Mouse (Mus musculus): ENCODE data around the gene Fbxo42. TPM values are rescaled to one million over a fixed set of nuclear protein-coding genes. Genes with fewer than 3 reads are reported as not detected.

The Fbxo42 gene
- polyA plus RNA-seq, 1 experiment from 2014 or later = 31.7 TPM

Other genes starting within 250 kb of the Fbxo42 start
- gene Padi2, start 241.6 kb upstream of the Fbxo42 start, polyA plus RNA-seq (2014; fragmentation: Nextera tagmentation; extraction: Ambion mirVana) = 0.95 and 2.3 TPM in 2 replicates
- 469 and 520 TPM in 2 replicates for gene Sdhb, start 186.7 kb upstream of the Fbxo42 start, polyA plus RNA-seq (2014; fragmentation: Nextera tagmentation; extraction: Ambion mirVana)
- gene Atp13a2, start 161.0 kb upstream of the Fbxo42 start, polyA plus RNA-seq (2014; fragmentation: Nextera tagmentation; extraction: Ambion mirVana) = 155 and 160 TPM in 2 replicates
- 109 and 229 TPM in 2 replicates for gene Mfap2, start 137.5 kb upstream of the Fbxo42 start, polyA plus RNA-seq (2014; fragmentation: Nextera tagmentation; extraction: Ambion mirVana)
- 4.8 and 5.2 TPM in 2 replicates for gene Crocc, start 87.4 kb upstream of the Fbxo42 start, polyA plus RNA-seq (2014; fragmentation: Nextera tagmentation; extraction: Ambion mirVana)
- 37.0 and 49.9 TPM in 2 replicates for gene Necap2, start 69.6 kb upstream of the Fbxo42 start, polyA plus RNA-seq (2014; fragmentation: Nextera tagmentation; extraction: Ambion mirVana)
- 0.50 and 0.79 TPM in 2 replicates for gene Spata21, start 59.6 kb upstream of the Fbxo42 start, polyA plus RNA-seq (2014; fragmentation: Nextera tagmentation; extraction: Ambion mirVana)
- gene Szrd1, start 8.1 kb upstream of the Fbxo42 start, polyA plus RNA-seq (2014; fragmentation: Nextera tagmentation; extraction: Ambion mirVana) = 13.2 and 13.7 TPM in 2 replicates
- 8.5 and 9.2 TPM in 2 replicates for gene Rsg1, start 66.0 kb downstream of the Fbxo42 start, polyA plus RNA-seq (2014; fragmentation: Nextera tagmentation; extraction: Ambion mirVana)
- 0.68 and 1.6 TPM in 2 replicates for gene Arhgef19, start 91.6 kb downstream of the Fbxo42 start, polyA plus RNA-seq (2014; fragmentation: Nextera tagmentation; extraction: Ambion mirVana)
- 0.21 and 0.52 TPM in 2 replicates for gene Epha2, start 153.3 kb downstream of the Fbxo42 start, polyA plus RNA-seq (2014; fragmentation: Nextera tagmentation; extraction: Ambion mirVana)
- 28.8 and 47.7 TPM in 2 replicates for gene Fam131c, start 220.3 kb downstream of the Fbxo42 start, polyA plus RNA-seq (2014; fragmentation: Nextera tagmentation; extraction: Ambion mirVana)